Mouse (Mus musculus) stomach, embryonic 14.5 days (tissue): ENCODE results near the gene Plxna4. TPM values are rescaled to one million over a fixed set of nuclear protein-coding genes. Genes with fewer than 3 reads are reported as not detected.

ENCODE experiments used
- ATAC-seq: fragments of 200-750 bp; cut with Nextera tagmentation; 2 replicates; pipeline ENCODE4 v1.8.0; 2017; ENCODE audit warnings: low read depth, moderate TSS enrichment; ENCODE audit not compliant: insufficient number of reproducible peaks, insufficient read depth, low FRiP score
- H3K27ac ChIP-seq: fragments of 300-500 bp; sonication (generic); 2 replicates; pipeline ENCODE4 v1.5.1; 2014; ENCODE audit warnings: mild to moderate bottlenecking, low read length, moderate library complexity, mixed read lengths
- H3K27me3 ChIP-seq: fragments of 300-500 bp; sonication (generic); 2 replicates; pipeline ENCODE4 v1.6.1; 2014; ENCODE audit warnings: low read length, control low read depth, mixed read lengths; ENCODE audit not compliant: control insufficient read depth, insufficient read depth
- H3K36me3 ChIP-seq: fragments of 300-500 bp; sonication (generic); 2 replicates; pipeline ENCODE4 v1.6.1; 2014; ENCODE audit warnings: mild to moderate bottlenecking, control low read depth, low read length, moderate library complexity, mixed read lengths; ENCODE audit not compliant: control insufficient read depth, insufficient read depth
- H3K4me1 ChIP-seq: fragments of 300-500 bp; sonication (generic); 2 replicates; pipeline ENCODE4 v1.6.1; 2014; ENCODE audit warnings: low read length, control low read depth, mixed read lengths; ENCODE audit not compliant: control insufficient read depth, insufficient read depth
- H3K4me2 ChIP-seq: fragments of 300-500 bp; sonication (generic); replicated peaks from 2 replicates; pipeline ENCODE4 v1.6.1; 2014; ENCODE audit warnings: low read depth, low read length, control low read depth
- H3K4me3 ChIP-seq: fragments of 300-500 bp; sonication (generic); 2 replicates; pipeline ENCODE4 v1.5.1; 2014; ENCODE audit warnings: low read depth, low read length, control low read depth
- H3K9ac ChIP-seq: fragments of 300-500 bp; sonication (generic); replicated peaks from 2 replicates; pipeline ENCODE4 v1.6.1; 2014; ENCODE audit warnings: low read depth, mild to moderate bottlenecking, control low read depth, low read length, moderate library complexity, mixed read lengths
- H3K9me3 ChIP-seq: fragments of 300-500 bp; sonication (generic); 2 replicates; pipeline ENCODE4 v1.6.1; 2016; ENCODE audit warnings: low read depth, low read length, control low read depth; ENCODE audit not compliant: control insufficient read depth
- WGBS: fragments of 180-500 bp; shearing (Covaris S2); extraction: QIAGEN DNeasy Blood & Tissue Kit; methylation state at CpG from one replicate; pipeline ENCODE4 v1.1.7; 2014; 5-methylcytosine and 5-hydroxymethylcytosine counted together
- polyA plus RNA-seq: library from polyadenylated mRNA; unstranded; fragments of >200 nt; fragmentation: Nextera tagmentation; extraction: Ambion mirVana; gene quantifications from 2 replicates; pipeline ENCODE4 v1.2.1, GENCODE M21; 2014

Plxna4 gene
- polyA plus RNA-seq, 1 experiment from 2014 or later, result 3.7 TPM

DNA sequence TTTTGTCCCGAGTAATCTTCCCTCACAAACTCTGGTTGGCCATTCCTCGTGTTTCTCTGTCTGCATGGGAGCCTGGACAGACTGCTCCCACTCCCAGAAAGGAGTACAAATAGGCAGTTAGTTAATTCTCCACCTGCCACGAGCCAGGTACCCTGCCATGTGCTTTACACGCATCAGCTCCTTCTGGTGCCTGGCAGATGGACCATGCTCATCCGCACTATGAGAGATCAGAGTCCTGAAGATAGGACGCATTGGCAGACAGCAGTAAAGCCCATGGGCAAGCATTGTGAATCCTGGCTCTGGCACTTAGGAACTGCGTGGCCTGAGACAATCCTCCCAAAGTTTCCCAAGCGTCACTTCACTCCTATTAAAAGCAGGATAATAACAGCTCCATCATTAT lies 270.5 kb downstream of the Plxna4 start:
- Histone ChIP-seq H3K4me2 (no peak overlapping the region), H3K4me1 (no peaks in the 10 kb centered on the region), H3K27me3 (no peaks in the 10 kb centered on the region), H3K4me3 (no peak overlapping the region), H3K9me3 (no peaks in the 10 kb centered on the region), H3K27ac (no peak overlapping the region), H3K9ac (no peak overlapping the region), H3K36me3 (no peaks in the 10 kb centered on the region)
- WGBS, result 80% methylated on average over 8 of the region's 8 CpGs
- ATAC-seq, result no peak

DNA sequence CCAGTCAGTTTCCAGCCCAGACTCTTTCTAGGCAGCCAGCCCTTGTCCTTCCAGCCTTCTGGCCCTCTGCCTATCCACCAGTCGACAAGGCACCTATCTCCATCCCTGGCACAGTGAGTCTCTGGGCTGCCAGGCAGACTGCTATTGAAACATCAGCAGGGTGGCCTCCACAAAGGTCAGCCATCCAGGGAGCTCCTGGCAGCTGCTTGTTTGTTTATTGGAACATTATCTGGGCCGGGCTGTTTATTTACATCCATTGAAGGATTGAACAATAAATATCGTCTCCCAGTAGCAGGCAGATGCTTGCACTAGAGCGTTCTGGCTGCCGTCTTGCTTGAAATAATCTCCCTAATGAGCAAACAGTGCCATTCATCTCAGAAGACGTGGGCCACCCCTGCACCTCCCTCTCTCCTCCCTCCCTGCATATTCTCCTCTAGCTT lies 273.0 kb downstream of the Plxna4 start:
- H3K9me3 ChIP-seq, result no peaks in the 10 kb centered on the region
- no peaks in the 10 kb centered on the region for H3K4me1 ChIP-seq
- no peak overlapping the region for H3K27ac ChIP-seq
- no peaks in the 10 kb centered on the region for H3K36me3 ChIP-seq
- no peak overlapping the region for H3K4me2 ChIP-seq
- H3K4me3 ChIP-seq, result no peak overlapping the region
- ATAC-seq, result no peak
- no peaks in the 10 kb centered on the region for H3K27me3 ChIP-seq
- 7% methylated on average over 6 of the region's 6 CpGs for WGBS
- H3K9ac ChIP-seq, result no peak overlapping the region

DNA sequence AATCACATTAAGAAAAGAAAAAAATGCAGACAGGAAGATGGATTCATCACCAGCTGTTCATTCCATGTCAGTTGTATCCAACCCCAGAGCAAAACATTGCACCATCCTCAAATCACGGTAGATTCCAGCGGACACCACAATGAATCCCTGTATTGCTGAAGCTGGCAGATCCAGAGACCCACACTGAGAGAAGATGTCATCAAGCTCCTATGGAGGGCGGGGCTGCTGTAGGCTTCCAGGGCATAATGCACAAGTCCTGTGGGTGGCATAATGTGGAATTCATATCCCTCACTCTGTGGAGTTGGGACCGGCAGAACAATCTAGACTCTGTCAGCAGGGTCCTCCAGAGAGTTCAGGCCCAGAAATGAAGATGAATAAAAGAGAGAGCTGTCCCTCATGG lies 278.8 kb downstream of the Plxna4 start:
- H3K36me3 ChIP-seq, result no peaks in the 10 kb centered on the region
- H3K4me2 ChIP-seq, result no peak overlapping the region

DNA sequence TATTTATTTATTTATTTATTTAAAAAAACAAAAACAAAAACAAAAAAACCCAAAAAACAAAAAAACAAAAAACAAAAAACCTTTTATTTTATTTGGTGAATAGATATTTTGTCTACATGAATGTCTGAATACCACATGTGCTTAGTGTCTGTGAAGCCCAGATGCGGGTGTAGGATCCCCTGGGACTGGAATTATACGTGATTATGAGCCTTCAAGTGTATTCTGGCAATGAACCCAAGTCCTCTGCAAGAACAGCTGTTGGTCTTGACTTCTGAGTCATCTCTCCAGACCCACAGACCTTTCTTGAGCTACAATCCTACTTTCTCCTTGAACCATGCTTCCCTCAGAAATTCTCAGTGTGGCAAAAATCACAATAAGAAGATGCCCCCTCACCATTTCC lies 287.4 kb downstream of the Plxna4 start:
- Histone ChIP-seq H3K4me1 (no peaks in the 10 kb centered on the region), H3K9me3 (no peaks in the 10 kb centered on the region)
- ATAC-seq, result no peak

More for the DNA sequence above, 278.8 kb downstream of the Plxna4 start:
- WGBS, result 87% methylated on average over 4 of the region's 4 CpGs
- H3K9me3 ChIP-seq, result no peaks in the 10 kb centered on the region
- no peak overlapping the region for H3K27ac ChIP-seq
- no peaks in the 10 kb centered on the region for H3K27me3 ChIP-seq
- no peak overlapping the region for H3K9ac ChIP-seq
- no peak for ATAC-seq
- no peaks in the 10 kb centered on the region for H3K4me1 ChIP-seq
- H3K4me3 ChIP-seq, result no peak overlapping the region

DNA sequence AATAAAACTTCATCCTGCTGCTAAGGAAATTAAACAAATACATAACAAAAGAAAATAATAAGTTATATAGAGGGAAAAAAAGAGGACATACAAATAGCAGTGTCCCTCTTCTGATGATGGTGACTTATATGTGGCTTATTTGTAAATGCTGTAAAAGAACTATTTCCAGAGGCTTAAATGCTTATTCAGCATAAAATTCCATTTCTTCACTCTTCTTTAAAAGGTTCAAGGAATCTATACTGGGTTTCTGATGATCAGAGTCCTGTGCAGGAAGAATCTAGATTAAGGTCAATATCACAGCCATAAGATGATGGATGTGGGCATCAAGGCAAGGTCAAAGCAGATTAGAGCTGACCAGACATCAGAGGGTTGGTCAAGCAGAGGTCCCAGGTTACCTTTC lies 306.5 kb downstream of the Plxna4 start:
- no peaks in the 10 kb centered on the region for H3K36me3 ChIP-seq
- H3K27me3 ChIP-seq, result no peaks in the 10 kb centered on the region
- H3K9me3 ChIP-seq, result no peaks in the 10 kb centered on the region
- no peak overlapping the region for H3K9ac ChIP-seq
- no peak for ATAC-seq
- H3K4me1 ChIP-seq, result no peaks in the 10 kb centered on the region
- no peak overlapping the region for H3K4me2 ChIP-seq
- no peak overlapping the region for H3K27ac ChIP-seq
- H3K4me3 ChIP-seq, result no peak overlapping the region

More for the DNA sequence above, 287.4 kb downstream of the Plxna4 start:
- WGBS, result 79% methylated on average over 2 of the region's 2 CpGs
- Histone ChIP-seq H3K27ac (no peak overlapping the region), H3K27me3 (no peaks in the 10 kb centered on the region), H3K9ac (no peak overlapping the region), H3K4me2 (no peak overlapping the region), H3K36me3 (no peaks in the 10 kb centered on the region), H3K4me3 (no peak overlapping the region)

DNA sequence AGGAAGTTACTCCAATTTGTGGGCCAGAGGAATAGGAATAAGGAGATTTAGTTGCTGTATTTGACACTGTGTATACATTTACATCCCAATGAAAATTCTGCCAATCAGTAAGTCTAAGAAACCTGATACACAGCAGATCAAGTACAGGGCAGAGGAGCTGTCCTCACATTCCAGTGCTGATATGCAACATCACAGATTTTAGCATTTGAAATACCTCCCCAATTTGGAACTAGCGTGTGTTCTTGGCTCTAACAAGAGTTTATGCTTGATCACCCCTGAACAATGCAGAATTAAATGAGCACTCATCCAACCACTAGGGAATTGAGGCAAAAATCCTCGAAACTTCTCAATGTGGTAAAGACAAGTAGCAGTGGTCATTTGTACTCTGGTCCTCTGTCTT lies 307.3 kb downstream of the Plxna4 start:
- Histone ChIP-seq H3K4me2 (no peak overlapping the region), H3K36me3 (no peaks in the 10 kb centered on the region), H3K9me3 (no peaks in the 10 kb centered on the region), H3K4me1 (no peaks in the 10 kb centered on the region), H3K9ac (no peak overlapping the region), H3K27me3 (no peaks in the 10 kb centered on the region), H3K4me3 (no peak overlapping the region), H3K27ac (no peak overlapping the region)
- no peak for ATAC-seq
- 55% methylated on average over 2 of the region's 2 CpGs for WGBS

DNA sequence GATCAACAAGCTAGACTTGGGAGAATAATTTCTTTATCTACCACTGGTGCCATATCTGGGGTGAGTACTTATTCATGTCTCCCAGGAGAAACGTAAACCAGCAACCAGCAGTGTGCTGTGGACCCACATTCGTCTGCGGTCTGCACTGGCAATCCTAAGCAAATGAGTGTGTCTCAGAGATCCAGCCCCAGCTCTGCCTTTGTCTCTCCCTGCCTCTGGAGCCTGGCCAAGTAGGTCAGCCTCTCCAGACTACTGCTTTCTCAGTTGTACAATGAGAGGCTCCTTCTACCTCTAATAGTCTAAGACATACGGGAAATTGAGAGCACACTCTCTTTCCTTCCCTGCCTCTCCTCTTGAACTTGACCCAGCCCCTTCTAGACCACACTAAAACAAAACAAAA lies 316.5 kb downstream of the Plxna4 start:
- WGBS, result 76% methylated on average over 4 of the region's 4 CpGs
- Histone ChIP-seq H3K9ac (no peak overlapping the region), H3K4me1 (no peaks in the 10 kb centered on the region)

DNA sequence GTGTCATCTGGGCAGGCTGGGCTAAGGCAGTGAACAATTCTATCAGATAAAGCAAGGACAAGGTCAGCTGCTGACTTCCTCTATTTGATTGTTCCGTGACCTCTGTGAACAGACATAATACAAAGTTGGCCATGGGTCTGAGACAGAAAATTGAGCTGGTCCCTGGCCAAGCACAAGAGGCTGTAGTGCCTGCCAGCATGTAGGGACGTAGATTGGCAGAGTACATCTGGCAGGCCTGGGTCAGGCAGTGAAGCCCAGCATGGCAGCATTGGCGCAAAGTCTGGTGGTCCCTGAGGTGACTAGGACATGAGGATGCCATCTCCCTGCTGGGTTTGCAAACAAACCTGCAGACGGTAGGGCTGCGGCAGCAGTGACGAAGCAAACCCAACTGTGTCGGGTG lies 321.9 kb downstream of the Plxna4 start:
- no peak overlapping the region for H3K4me2 ChIP-seq
- H3K4me1 ChIP-seq, result no peaks in the 10 kb centered on the region
- no peak overlapping the region for H3K4me3 ChIP-seq
- ATAC-seq, result no peak
- 83% methylated on average over 7 of the region's 7 CpGs for WGBS
- no peak overlapping the region for H3K27ac ChIP-seq
- no peak overlapping the region for H3K9ac ChIP-seq
- H3K9me3 ChIP-seq, result no peaks in the 10 kb centered on the region
- H3K36me3 ChIP-seq, result no peaks in the 10 kb centered on the region
- no peaks in the 10 kb centered on the region for H3K27me3 ChIP-seq

More for the DNA sequence above, 316.5 kb downstream of the Plxna4 start:
- Histone ChIP-seq H3K36me3 (no peaks in the 10 kb centered on the region), H3K4me2 (no peak overlapping the region), H3K4me3 (no peak overlapping the region), H3K9me3 (no peaks in the 10 kb centered on the region), H3K27ac (no peak overlapping the region), H3K27me3 (no peaks in the 10 kb centered on the region)
- no peak for ATAC-seq

DNA sequence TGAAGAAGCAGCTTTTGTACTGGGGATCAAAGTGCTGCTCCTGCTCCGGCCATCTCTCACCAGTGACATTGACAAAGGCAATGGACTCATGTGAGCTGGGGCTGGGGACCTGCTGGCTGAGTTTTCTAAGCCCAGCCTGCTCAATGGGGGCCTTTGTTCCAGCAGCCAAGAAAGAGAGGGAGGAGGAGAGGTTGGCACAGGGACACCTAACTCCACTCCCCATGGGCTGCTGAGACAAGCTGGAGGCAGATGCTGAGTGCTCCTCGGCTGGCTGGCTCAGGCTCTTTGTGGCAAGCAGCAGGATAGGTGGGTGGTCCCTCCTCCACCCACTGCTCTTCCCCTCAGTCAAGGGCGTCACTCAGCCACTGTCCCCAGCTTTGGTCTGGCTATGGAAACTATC lies 326.7 kb downstream of the Plxna4 start:
- Histone ChIP-seq H3K4me1 (no peaks in the 10 kb centered on the region), H3K9ac (no peak overlapping the region), H3K4me3 (no peak overlapping the region), H3K36me3 (no peaks in the 10 kb centered on the region), H3K4me2 (no peak overlapping the region), H3K27ac (no peak overlapping the region), H3K9me3 (no peaks in the 10 kb centered on the region), H3K27me3 (no peaks in the 10 kb centered on the region)
- ATAC-seq, result no peak
- WGBS, result 31% methylated on average over 3 of the region's 3 CpGs
